Mouse (Mus musculus) cerebral cortex, adult 2 months (tissue): ENCODE results near the gene Fcgbp.

ENCODE experiments used
- WGBS: fragments of 180-500 bp; shearing (Covaris S2); methylation state at CpG from one replicate; pipeline ENCODE4 v1.1.7; 2018; 5-methylcytosine and 5-hydroxymethylcytosine counted together

The Fcgbp gene

GRCm38 (mm10) chr7:28149841-28150240 lies 78.8 kb downstream of the Fcgbp start:
- 74% methylated on average over 1 of the region's 1 CpGs for WGBS

DNA sequence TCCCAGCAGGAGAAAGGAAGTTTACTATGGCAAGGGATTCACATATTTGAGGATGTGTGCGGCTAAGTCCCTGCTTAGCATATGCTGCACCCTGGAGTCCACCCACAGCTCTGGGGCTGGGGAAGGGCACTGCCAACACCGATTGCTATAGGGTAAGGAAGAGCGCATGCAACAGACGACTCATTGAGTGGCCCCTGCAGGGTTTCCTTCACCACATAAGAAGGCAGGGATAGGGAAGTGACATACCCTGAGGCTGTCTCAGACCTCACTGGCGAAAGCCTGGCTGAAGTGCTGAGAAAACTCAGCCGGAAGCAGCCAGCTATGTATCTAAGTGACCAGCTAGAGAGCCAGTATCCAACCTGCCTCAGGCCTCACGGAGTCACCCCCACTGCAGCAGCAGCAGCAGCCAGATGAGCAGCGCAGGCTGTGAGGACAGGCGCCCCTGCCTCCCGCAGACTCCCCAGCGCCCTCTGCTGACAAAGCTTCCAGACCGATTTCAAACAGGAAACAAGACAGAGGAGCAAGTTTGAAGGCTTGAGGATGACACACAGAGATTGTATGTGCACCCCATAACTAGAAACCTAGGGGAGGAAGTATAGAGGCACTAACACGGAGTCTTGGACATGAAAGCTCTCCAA lies 80.7 kb downstream of the Fcgbp start:
- 20% methylated on average over 13 of the region's 13 CpGs for WGBS

GRCm38 (mm10) chr7:28153595-28153994 lies 82.6 kb downstream of the Fcgbp start:
- 17% methylated on average over 5 of the region's 5 CpGs for WGBS

- WGBS: 70% methylated on average over 6 of the region's 6 CpGs
Observed at GRCm38 (mm10) chr7:28159292-28159691, 88.3 kb downstream of the Fcgbp start.

DNA sequence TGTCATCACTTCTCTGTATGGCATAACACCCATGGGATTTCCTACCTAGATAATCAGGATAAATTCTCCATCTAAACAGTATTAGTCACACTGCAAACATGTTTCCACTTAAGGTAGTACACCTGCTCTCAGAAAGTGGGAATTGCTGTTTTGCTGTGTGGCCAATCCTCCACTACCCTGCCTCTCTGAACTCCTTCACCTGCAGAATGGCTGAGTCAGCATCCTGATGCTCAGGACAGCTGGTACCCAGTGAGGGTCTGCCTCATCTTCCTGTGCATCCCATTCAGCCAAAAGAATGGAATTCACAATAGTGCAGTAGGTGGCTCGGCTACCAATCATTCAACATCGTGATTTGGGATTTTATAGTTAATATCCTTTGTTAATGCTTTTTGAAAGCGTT lies 88.9 kb downstream of the Fcgbp start:
- 82% methylated on average over 3 of the region's 3 CpGs for WGBS

GRCm38 (mm10) chr7:28161163-28161749 lies 90.2 kb downstream of the Fcgbp start:
- 58% methylated on average over 9 of the region's 9 CpGs for WGBS

DNA sequence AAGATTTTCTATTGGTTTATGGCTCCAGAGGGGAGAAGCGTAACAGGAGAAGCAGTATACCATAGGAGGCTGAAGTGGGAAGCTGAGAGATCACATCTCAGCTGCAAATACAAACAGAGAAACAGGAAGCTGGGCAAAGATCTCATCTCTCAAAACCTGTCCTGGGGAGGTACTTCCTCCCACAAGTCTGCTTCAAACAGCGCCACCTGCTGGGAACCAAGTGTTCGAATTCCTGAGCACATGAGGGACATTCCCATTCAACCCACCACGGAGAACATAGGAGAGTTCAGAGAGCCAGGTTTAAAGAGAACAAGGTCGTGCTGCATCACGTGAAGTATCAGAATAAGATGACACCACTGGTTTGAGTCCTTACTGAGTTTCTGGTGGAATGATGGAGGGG lies 94.4 kb downstream of the Fcgbp start:
- WGBS: 85% methylated on average over 6 of the region's 6 CpGs

- 5% methylated on average over 9 of the region's 9 CpGs for whole genome bisulfite sequencing
Observed at GRCm38 (mm10) chr7:28168320-28169115, 97.5 kb downstream of the Fcgbp start.

GRCm38 (mm10) chr7:28169489-28170422 lies 98.7 kb downstream of the Fcgbp start, which contains the start of gene Fbl:
TSS of gene Fbl (plus strand) at chr7:28169710.
- under 1% methylated on average over 80 of the region's 80 CpGs for WGBS
